Mouse (Mus musculus): ENCODE results near the gene AU040320.

GRCm38 (mm10) chr4:126810566-126810965 is 57.2 kb downstream of the AU040320 start:
- TF ChIP-seq CTCF (IDR thresholded peaks at IDR 0.05; ENCODE audit: low read depth) (no peak), EP300 (optimal IDR thresholded peaks at IDR 0.05) (no peak)

Data from stomach, postnatal 0 days (tissue).